Comparison of ENCODE assay signal across 9 mouse cellular contexts in genomic region chr15:80800201-80800600, GRCm38 (mm10).
DNase-seq lines count a peak whose midpoint lies in the region; ATAC-seq and TF ChIP-seq lines count a peak whose summit lies in the region.
"Had no signal": no experiment of that assay in that cellular context is flagged by ENCODE, and none has a peak within 500 bp of the region (broad histone marks: within the 10 kb centered on the region; RNA-seq: fewer than 3 reads in every experiment).

No protein-coding gene starts in this region.

- no peak for TF ChIP-seq CTCF in liver, embryonic 14.5 days (IDR thresholded peaks at IDR 0.05; ENCODE audit: low read depth)

- peak overlapping the region; percentile 58 for H3K4me3 ChIP-seq in forebrain, embryonic 13.5 days
- peak overlapping the region; percentile 89 to 90 for H3K4me3 ChIP-seq in liver, embryonic 14.5 days (ENCODE audit: insufficient read depth in 1 of 2, low read depth in 2 of 2, low read length in 2 of 2)

- WGBS in forebrain, embryonic 13.5 days, result under 1% methylated on average over 3 of the region's 3 CpGs
- WGBS in liver, embryonic 14.5 days (ENCODE audit: insufficient replicate concordance), result 15% methylated on average over 3 of the region's 3 CpGs

- no peaks in the 10 kb centered on the region for H3K27me3 ChIP-seq in forebrain, embryonic 13.5 days
- no peaks in the 10 kb centered on the region for H3K27me3 ChIP-seq in liver, embryonic 14.5 days (ENCODE audit: control insufficient read depth, insufficient read depth, low read length)

- no peak for TF ChIP-seq EP300 in liver, embryonic 14.5 days (IDR thresholded peaks at IDR 0.05; ENCODE audit: low read depth)

- DNase-seq in embryo, embryonic 10.5 days (ENCODE audit: low spot score), result peak; percentile 31
- DNase-seq in embryo, embryonic 9.5 days (ENCODE audit: extremely low spot score), result no peak
- DNase-seq in 3T3-L1 (ENCODE audit: low read depth, low spot score), result peak; percentile 14
- DNase-seq in liver, embryonic 14.5 days (ENCODE audit: low read depth in 3 of 3, low spot score in 3 of 3), result peak in 1 of 3 experiments; percentile 42
- no peak for DNase-seq in frontal cortex, postnatal 36 days (ENCODE audit: low spot score in 2 of 2)
- DNase-seq in adrenal gland, adult 2 months, result no peak
- no peak for DNase-seq in frontal cortex, postnatal 25 days (ENCODE audit: low spot score in 2 of 2)
- DNase-seq: lung, adult 2 months had no signal

- no peak for ATAC-seq in forebrain, embryonic 13.5 days
- no peak for ATAC-seq in liver, embryonic 14.5 days (ENCODE audit: insufficient read depth)

- H3K27ac ChIP-seq in forebrain, embryonic 13.5 days, result 0 out of 2 replicates have a peak overlapping the region, but pooled peaks have one; percentile 44
- peak overlapping the region; percentile 87 for H3K27ac ChIP-seq in liver, embryonic 14.5 days

- peaks cover 45% of the 10 kb centered on the region for H3K4me1 ChIP-seq in forebrain, embryonic 13.5 days
- peaks cover 35 to 38% of the 10 kb centered on the region in 2 experiments for H3K4me1 ChIP-seq in liver, embryonic 14.5 days (replicated peaks; ENCODE audit: control insufficient read depth in 2 of 2, insufficient read depth in 2 of 2, low read length in 1 of 2)

- no peaks in the 10 kb centered on the region for H3K9me3 ChIP-seq in forebrain, embryonic 13.5 days (replicated peaks)
- no peaks in the 10 kb centered on the region for H3K9me3 ChIP-seq in liver, embryonic 14.5 days (ENCODE audit: control insufficient read depth, low read length)

- H3K4me2 ChIP-seq in forebrain, embryonic 13.5 days, result peak overlapping the region; percentile 76
- peak overlapping the region; percentile 92 for H3K4me2 ChIP-seq in liver, embryonic 14.5 days (ENCODE audit: low read depth)

- H3K36me3 ChIP-seq in forebrain, embryonic 13.5 days (ENCODE audit: poor library complexity, severe bottlenecking), result no peaks in the 10 kb centered on the region
- H3K36me3 ChIP-seq in liver, embryonic 14.5 days (replicated peaks; ENCODE audit: control insufficient read depth, insufficient read depth, low read depth), result no peaks in the 10 kb centered on the region

- peak overlapping the region; percentile 78 for H3K9ac ChIP-seq in forebrain, embryonic 13.5 days
- H3K9ac ChIP-seq in liver, embryonic 14.5 days (replicated peaks), result peak overlapping the region; percentile 96

Comparison
In these comparisons a context has a peak if more than half of its experiments do, and no peak if none do; other contexts are left out.
1. DNase-seq: peak in embryo, embryonic 10.5 days (single experiment) and 3T3-L1 (single experiment); none in embryo, embryonic 9.5 days (single experiment), frontal cortex, postnatal 36 days (0 of 2), adrenal gland, adult 2 months (single experiment) and frontal cortex, postnatal 25 days (0 of 2).